Mouse (Mus musculus) testis, adult 2 months (tissue): ENCODE measurements at regions not wholly inside any gene's neighbourhood (a gene's known extent, or its start where the extent isn't known, plus 50 kb on each side); places are given as distances from the start of the nearest gene placed in this dataset.

Source experiments
- H3K27ac ChIP-seq: fragments of 200-500 bp; 2 replicates; pipeline ENCODE4 v1.5.1; 2012; ENCODE audit warnings: low read depth, low read length; ENCODE audit not compliant: control insufficient read depth, insufficient read depth
- H3K27me3 ChIP-seq: fragments of 200-500 bp; 2 replicates; pipeline ENCODE4 v1.6.1; 2012; ENCODE audit warnings: mild to moderate bottlenecking, low read length, moderate library complexity; ENCODE audit not compliant: control insufficient read depth, insufficient read depth
- H3K36me3 ChIP-seq: fragments of 200-500 bp; 2 replicates; pipeline ENCODE4 v1.6.1; 2012; ENCODE audit warnings: mild to moderate bottlenecking, low read length; ENCODE audit not compliant: control insufficient read depth, insufficient read depth
- H3K4me1 ChIP-seq: fragments of 200-500 bp; 2 replicates; pipeline ENCODE4 v1.6.1; 2012; ENCODE audit warnings: low read length; ENCODE audit not compliant: control insufficient read depth, insufficient read depth
- H3K4me3 ChIP-seq: fragments of 200-500 bp; 2 replicates; pipeline ENCODE4 v1.5.1; 2012; ENCODE audit warnings: low read depth, mild to moderate bottlenecking, low read length, moderate library complexity, mixed read lengths; ENCODE audit not compliant: control insufficient read depth
- CTCF ChIP-seq: fragments of 200-500 bp; IDR thresholded peaks from 2 replicates; pipeline ENCODE4 v1.5.1; 2012; ENCODE audit warnings: low read depth, mild to moderate bottlenecking, inconsistent platforms, low read length, moderate library complexity; ENCODE audit not compliant: control insufficient read depth, insufficient read depth, insufficient replicate concordance
- POLR2A ChIP-seq: fragments of 200-500 bp; IDR thresholded peaks from 2 replicates; pipeline ENCODE4 v1.6.1; 2012; ENCODE audit warnings: low read depth, mild to moderate bottlenecking, inconsistent platforms, low read length, moderate library complexity; ENCODE audit not compliant: control insufficient read depth

DNA sequence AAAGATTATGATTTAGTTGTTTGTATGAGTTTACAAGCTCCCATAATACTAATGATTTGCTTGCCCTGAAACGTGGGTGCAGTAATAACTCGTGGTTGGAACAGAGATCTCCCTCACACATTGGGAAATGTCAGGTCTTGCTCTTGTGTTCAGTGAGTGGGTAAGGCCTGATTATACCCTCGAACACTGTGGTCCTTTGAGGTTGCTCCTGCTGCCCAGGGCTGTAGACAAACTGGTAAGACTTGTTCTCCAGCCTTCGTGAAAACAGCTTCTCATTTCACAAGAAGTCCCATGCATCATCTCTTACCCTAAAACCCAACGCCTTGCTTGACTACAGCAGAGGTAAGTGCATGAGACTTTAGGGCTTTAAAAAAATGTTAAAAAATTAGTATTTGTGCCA is 119.9 kb downstream of the Cldn1 start:
- no peak for TF ChIP-seq POLR2A
- no peak for TF ChIP-seq CTCF
- no peaks in the 10 kb centered on the region for H3K36me3 ChIP-seq

DNA sequence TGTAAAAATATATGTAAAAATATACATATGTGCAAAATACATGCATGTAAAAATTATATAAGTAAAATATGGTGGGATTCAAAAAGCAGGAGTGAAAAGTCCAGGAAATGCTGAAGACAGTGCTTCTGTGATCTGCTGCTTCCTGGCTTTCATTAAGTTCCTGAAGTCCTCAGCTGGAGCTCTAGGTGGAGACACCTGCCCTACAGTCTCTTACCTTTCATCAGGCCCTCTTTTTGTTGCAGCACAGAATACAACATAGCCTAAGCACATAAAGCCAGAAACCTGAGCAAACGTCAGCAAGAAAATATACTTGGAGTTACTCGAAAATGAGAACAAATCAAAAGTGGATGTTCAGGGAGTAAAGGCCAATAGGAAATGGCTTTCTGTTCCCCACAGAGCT is 120.6 kb downstream of the Cldn1 start:
- no peaks in the 10 kb centered on the region for H3K27me3 ChIP-seq
- H3K4me1 ChIP-seq, result no peaks in the 10 kb centered on the region
- H3K27ac ChIP-seq, result no peak overlapping the region
- no peaks in the 10 kb centered on the region for H3K36me3 ChIP-seq
- TF ChIP-seq CTCF (no peak), POLR2A (no peak)
- no peak overlapping the region for H3K4me3 ChIP-seq

More for the DNA sequence above, 119.9 kb downstream of the Cldn1 start:
- Histone ChIP-seq H3K27ac (no peak overlapping the region), H3K27me3 (no peaks in the 10 kb centered on the region), H3K4me1 (no peaks in the 10 kb centered on the region), H3K4me3 (no peak overlapping the region)

DNA sequence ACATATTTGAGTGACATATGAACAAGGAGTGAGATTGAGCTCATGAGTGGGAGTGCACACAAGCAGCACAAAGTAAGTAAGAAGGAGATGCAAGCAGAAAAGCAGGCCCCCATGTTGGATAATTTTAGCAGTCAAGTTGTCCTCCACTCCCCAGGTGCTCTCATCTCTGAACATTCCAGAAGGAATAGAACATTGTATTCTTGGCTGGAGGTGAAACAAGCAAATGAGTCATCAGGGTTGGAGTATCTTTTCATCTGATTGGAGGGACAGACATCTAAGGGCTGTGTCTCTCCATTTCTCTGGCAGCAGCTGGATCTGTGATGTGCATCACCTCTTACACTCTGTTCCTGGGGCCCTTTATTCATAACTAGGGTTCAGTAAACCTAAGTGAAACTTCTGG is 122.7 kb downstream of the Cldn1 start:
- TF ChIP-seq CTCF, result no peak
- TF ChIP-seq POLR2A, result no peak
- Histone ChIP-seq H3K4me3 (no peak overlapping the region), H3K27me3 (no peaks in the 10 kb centered on the region), H3K27ac (no peak overlapping the region), H3K36me3 (no peaks in the 10 kb centered on the region), H3K4me1 (no peaks in the 10 kb centered on the region)

DNA sequence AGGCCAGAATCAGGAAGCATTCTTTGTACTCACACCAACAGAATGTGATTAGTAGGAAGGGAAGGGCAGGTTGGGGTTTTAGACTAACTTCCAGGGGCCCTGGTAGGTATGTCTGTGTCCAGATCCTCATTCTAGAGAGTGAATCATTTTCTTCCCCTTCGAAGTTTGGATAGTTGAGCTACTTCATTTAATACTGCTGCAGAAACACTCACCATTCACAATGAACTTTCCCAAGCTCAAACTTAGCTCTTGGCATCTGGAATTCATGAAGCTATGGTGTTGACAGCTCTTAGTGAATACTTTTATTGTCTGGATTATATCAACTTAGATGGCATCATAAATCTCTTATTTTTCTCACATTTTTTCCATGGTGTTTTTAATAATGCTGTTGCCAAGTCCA is 123.7 kb downstream of the Cldn1 start:
- Histone ChIP-seq H3K27ac (no peak overlapping the region), H3K4me3 (no peak overlapping the region), H3K36me3 (no peaks in the 10 kb centered on the region), H3K27me3 (no peaks in the 10 kb centered on the region), H3K4me1 (no peaks in the 10 kb centered on the region)
- no peak for TF ChIP-seq POLR2A
- TF ChIP-seq CTCF, result no peak

DNA sequence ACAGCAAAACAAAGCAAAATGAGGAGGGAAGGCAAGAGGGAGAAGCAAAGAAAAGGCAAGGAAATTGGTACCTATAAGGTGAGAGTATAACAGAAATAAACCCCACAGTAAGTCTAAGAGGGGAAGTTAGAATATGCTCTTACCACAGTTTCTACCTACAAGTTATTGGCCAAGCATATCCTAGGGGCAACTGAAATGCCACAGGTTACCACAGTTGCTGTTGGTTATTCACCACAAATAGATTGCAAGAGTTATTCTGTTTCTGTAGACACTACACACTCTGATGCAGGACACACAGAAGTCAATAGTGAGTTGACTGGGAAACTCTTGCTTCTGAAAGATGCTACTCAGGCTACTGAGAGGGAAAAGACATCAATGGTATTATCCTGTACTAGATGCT is 129.7 kb upstream of the P3h2 start:
- H3K4me1 ChIP-seq, result no peaks in the 10 kb centered on the region
- H3K4me3 ChIP-seq, result no peak overlapping the region
- TF ChIP-seq POLR2A (no peak), CTCF (no peak)

DNA sequence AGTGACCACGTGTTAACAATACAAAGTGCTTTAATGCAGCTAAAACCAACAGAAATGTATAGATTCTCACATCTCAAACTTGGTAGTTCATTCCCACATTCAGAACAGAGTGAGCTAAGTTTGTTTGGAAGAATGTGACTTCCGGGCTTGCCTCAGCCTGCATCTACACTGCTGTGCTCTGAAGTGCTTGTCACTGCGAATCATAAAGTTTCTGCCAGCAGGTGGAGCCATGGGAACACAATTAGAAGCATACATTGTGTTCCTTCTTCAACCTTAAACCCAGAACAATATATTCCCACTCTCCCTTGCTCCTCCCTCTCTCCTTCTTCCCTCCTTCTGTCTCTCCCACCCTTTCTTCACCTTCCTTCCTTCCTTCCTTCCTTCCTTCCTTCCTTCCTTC is 128.5 kb upstream of the P3h2 start:
- H3K4me3 ChIP-seq, result no peak overlapping the region
- no peak overlapping the region for H3K27ac ChIP-seq
- no peaks in the 10 kb centered on the region for H3K27me3 ChIP-seq
- no peak for TF ChIP-seq POLR2A
- TF ChIP-seq CTCF, result peak; percentile 38; the same call in 1 of the 2 replicates
- no peaks in the 10 kb centered on the region for H3K4me1 ChIP-seq
- H3K36me3 ChIP-seq, result no peaks in the 10 kb centered on the region

More for the DNA sequence above, 129.7 kb upstream of the P3h2 start:
- Histone ChIP-seq H3K27ac (no peak overlapping the region), H3K36me3 (no peaks in the 10 kb centered on the region), H3K27me3 (no peaks in the 10 kb centered on the region)

DNA sequence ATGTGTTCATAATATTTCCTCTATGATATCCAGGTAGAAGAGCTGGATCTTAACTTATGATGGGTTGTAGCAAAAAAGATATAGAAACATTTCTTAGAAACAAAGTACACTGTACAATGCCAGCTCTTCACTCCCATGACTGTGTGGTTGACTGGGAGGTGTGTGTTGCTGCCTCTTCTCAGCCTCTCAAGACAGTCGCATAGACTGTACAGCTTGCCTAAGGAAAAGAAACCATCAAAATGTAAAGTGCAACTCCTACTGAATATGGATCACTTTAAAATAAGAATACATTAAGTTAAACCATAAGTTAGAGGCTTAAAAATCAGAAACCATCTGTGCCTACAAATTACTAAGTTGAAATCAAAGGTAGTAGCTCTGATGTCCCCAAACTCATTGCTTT is 125.5 kb upstream of the P3h2 start:
- no peak for TF ChIP-seq CTCF
- no peak for TF ChIP-seq POLR2A
- no peaks in the 10 kb centered on the region for H3K36me3 ChIP-seq
- no peak overlapping the region for H3K27ac ChIP-seq

DNA sequence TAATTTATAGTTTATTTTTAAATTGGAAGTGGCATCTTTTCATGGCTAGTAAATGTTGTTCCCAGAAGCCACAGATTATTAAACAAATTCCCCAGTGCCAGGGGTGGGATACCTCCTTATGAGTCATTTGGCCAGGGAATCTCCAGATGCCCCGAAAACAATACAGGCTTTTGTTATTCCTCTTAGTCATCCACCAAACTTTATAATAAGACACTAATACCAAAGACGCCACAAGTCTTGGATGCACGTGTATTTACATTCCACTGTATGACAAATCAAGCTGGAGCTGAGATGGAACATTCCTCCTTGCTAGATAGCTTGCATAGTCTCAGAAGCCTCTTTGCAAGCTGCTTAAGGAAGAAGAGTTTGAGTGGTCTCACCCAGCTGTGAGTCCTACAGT is 105.8 kb upstream of the P3h2 start:
- H3K36me3 ChIP-seq, result no peaks in the 10 kb centered on the region
- no peak overlapping the region for H3K4me3 ChIP-seq
- TF ChIP-seq POLR2A (no peak), CTCF (no peak)
- no peaks in the 10 kb centered on the region for H3K27me3 ChIP-seq
- no peaks in the 10 kb centered on the region for H3K4me1 ChIP-seq
- H3K27ac ChIP-seq, result no peak overlapping the region

More for the DNA sequence above, 125.5 kb upstream of the P3h2 start:
- no peak overlapping the region for H3K4me3 ChIP-seq
- no peaks in the 10 kb centered on the region for H3K4me1 ChIP-seq
- H3K27me3 ChIP-seq, result no peaks in the 10 kb centered on the region
